Mouse (Mus musculus) neural tube, embryonic 12.5 days (tissue): ENCODE measurements around the gene Ubb. TPM values are rescaled to one million over a fixed set of nuclear protein-coding genes. Genes with fewer than 3 reads are reported as not detected.

Experiments
- ATAC-seq: fragments of 200-750 bp; cut with Nextera tagmentation; 2 replicates; pipeline ENCODE4 v1.8.0; 2017; ENCODE audit warnings: low read depth, mild to moderate bottlenecking, moderate TSS enrichment, moderate library complexity; ENCODE audit not compliant: low FRiP score
- H3K27ac ChIP-seq: fragments of 300-500 bp; sonication (generic); 2 replicates; pipeline ENCODE4 v1.5.1; 2016
- H3K27me3 ChIP-seq: fragments of 300-500 bp; sonication (generic); replicated peaks from 2 replicates; pipeline ENCODE4 v1.6.1; 2016; ENCODE audit warnings: mild to moderate bottlenecking
- H3K36me3 ChIP-seq: fragments of 300-500 bp; sonication (generic); 2 replicates; pipeline ENCODE4 v1.6.1; 2016; ENCODE audit warnings: mild to moderate bottlenecking
- H3K4me1 ChIP-seq: fragments of 300-500 bp; sonication (generic); 2 replicates; pipeline ENCODE4 v1.6.1; 2016
- H3K4me2 ChIP-seq: fragments of 300-500 bp; sonication (generic); replicated peaks from 2 replicates; pipeline ENCODE4 v1.6.1; 2016; ENCODE audit warnings: mild to moderate bottlenecking
- H3K4me3 ChIP-seq: fragments of 300-500 bp; sonication (generic); 2 replicates; pipeline ENCODE4 v1.5.1; 2016
- H3K9ac ChIP-seq: fragments of 300-500 bp; sonication (generic); 2 replicates; pipeline ENCODE4 v1.6.1; 2016; ENCODE audit warnings: mild to moderate bottlenecking
- H3K9me3 ChIP-seq: fragments of 300-500 bp; sonication (generic); 2 replicates; pipeline ENCODE4 v1.6.1; 2016; ENCODE audit warnings: mild to moderate bottlenecking
- WGBS: fragments of 180-500 bp; shearing (Covaris S2); methylation state at CpG from one replicate; pipeline ENCODE4 v1.1.7; 2016; 5-methylcytosine and 5-hydroxymethylcytosine counted together
- polyA plus RNA-seq: library from polyadenylated mRNA; unstranded; fragments of >200 nt; fragmentation: Nextera tagmentation; extraction: Ambion mirVana; gene quantifications from 2 replicates; pipeline ENCODE4 v1.2.1, GENCODE M21; 2016

Ubb gene
- polyA plus RNA-seq, 1 experiment from 2014 or later, result 4,014 TPM

DNA sequence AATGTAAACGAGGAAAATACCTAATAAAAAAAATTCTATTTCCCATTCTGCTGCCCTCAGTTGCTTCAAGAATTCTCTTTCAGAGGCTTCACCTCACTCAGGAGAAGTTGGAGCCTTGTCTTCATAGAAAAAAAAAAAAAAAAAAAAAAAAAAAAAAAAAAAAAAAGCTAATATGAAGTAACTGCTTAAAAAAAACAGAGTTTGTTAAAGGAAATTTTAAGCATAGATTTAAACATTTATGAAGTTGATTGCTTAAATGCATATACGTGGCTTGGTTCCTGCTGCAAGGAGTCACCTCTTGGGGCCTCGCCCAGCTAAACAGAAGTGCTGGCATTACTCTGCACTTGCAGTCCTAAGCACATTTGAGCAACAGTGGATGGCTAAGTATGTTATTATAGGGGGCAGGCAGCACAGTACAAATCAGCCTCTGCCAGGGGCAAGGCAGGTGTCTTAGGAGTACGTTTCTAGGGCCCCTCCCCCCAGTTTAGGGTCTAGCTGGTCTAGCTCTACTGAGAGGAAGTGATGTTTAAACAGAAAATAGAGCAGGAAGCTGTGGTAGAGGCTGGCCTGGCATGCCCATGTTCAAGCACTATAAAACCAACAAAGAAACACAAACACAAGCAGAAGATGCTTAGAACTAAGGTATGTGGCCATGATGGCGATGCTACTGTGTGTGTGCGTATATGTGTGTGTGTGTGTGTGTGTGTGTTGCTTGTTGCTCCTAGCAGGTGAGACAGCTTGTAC is 23.2 kb downstream of the Ubb start, which contains the start of gene Trpv2:
Gene Trpv2 (plus strand): TSS at position 528 of the 744 bp plus-strand sequence.
- peak within 1 kb of the TSS; percentile 99 for H3K4me2 ChIP-seq
- H3K9ac ChIP-seq, result peak within 1 kb of the TSS; percentile 60; the same call in 1 of the 2 replicates
- H3K4me3 ChIP-seq, result peak within 1 kb of the TSS; percentile 49
- no peak for ATAC-seq
- whole genome bisulfite sequencing, result 77% methylated on average over 6 of the region's 6 CpGs
- H3K27me3 ChIP-seq, result peaks cover 9% of the 10 kb centered on the region
- H3K4me1 ChIP-seq, result peaks cover 9% of the 10 kb centered on the region
- no peaks in the 10 kb centered on the region for H3K9me3 ChIP-seq
- H3K27ac ChIP-seq, result no peak within 1 kb of the TSS
- no peaks in the 10 kb centered on the region for H3K36me3 ChIP-seq

- Histone ChIP-seq H3K36me3 (no peaks in the 10 kb centered on the region), H3K27me3 (peaks cover 9% of the 10 kb centered on the region), H3K4me3 (no peak overlapping the region), H3K9ac (no peak overlapping the region), H3K9me3 (no peaks in the 10 kb centered on the region), H3K4me1 (peaks cover 9% of the 10 kb centered on the region), H3K4me2 (no peak overlapping the region), H3K27ac (no peak overlapping the region)
- ATAC-seq, result no peak
- WGBS, result 84% methylated on average over 4 of the region's 4 CpGs
Observed at GRCm38 (mm10) chr11:62574703-62575085, 23.7 kb downstream of the Ubb start.

- WGBS, result 3% methylated on average over 9 of the region's 9 CpGs
- H3K4me1 ChIP-seq, result peaks cover 9% of the 10 kb centered on the region
- H3K27ac ChIP-seq, result no peak overlapping the region
- peak overlapping the region; percentile 60 for H3K9ac ChIP-seq
- peak overlapping the region; percentile 49 for H3K4me3 ChIP-seq
- ATAC-seq, result peak; percentile 78
- H3K36me3 ChIP-seq, result no peaks in the 10 kb centered on the region
- H3K27me3 ChIP-seq, result peaks cover 9% of the 10 kb centered on the region
- peak overlapping the region; percentile 99 for H3K4me2 ChIP-seq
- H3K9me3 ChIP-seq, result no peaks in the 10 kb centered on the region
Observed at GRCm38 (mm10) chr11:62575297-62575658, 24.3 kb downstream of the Ubb start.

GRCm38 (mm10) chr11:62575659-62576438 is 24.9 kb downstream of the Ubb start:
- WGBS, result 5% methylated on average over 27 of the region's 27 CpGs
- H3K27ac ChIP-seq, result no peak overlapping the region
- peak overlapping the region; percentile 60 for H3K9ac ChIP-seq
- no peaks in the 10 kb centered on the region for H3K9me3 ChIP-seq
- peaks cover 9% of the 10 kb centered on the region for H3K4me1 ChIP-seq
- peak overlapping the region; percentile 49 for H3K4me3 ChIP-seq
- H3K36me3 ChIP-seq, result no peaks in the 10 kb centered on the region
- peaks cover 9% of the 10 kb centered on the region for H3K27me3 ChIP-seq
- H3K4me2 ChIP-seq, result peak overlapping the region; percentile 99
- ATAC-seq, result peak; percentile 76

GRCm38 (mm10) chr11:62576530-62577152 is 25.7 kb downstream of the Ubb start:
- H3K4me3 ChIP-seq, result peak overlapping the region; percentile 49
- no peaks in the 10 kb centered on the region for H3K36me3 ChIP-seq
- H3K27me3 ChIP-seq, result peaks cover 9% of the 10 kb centered on the region
- H3K4me1 ChIP-seq, result peaks cover 9% of the 10 kb centered on the region
- no peak for ATAC-seq
- WGBS, result 67% methylated on average over 16 of the region's 16 CpGs
- peak overlapping the region; percentile 60 for H3K9ac ChIP-seq
- peak overlapping the region; percentile 99 for H3K4me2 ChIP-seq
- H3K27ac ChIP-seq, result no peak overlapping the region
- no peaks in the 10 kb centered on the region for H3K9me3 ChIP-seq

DNA sequence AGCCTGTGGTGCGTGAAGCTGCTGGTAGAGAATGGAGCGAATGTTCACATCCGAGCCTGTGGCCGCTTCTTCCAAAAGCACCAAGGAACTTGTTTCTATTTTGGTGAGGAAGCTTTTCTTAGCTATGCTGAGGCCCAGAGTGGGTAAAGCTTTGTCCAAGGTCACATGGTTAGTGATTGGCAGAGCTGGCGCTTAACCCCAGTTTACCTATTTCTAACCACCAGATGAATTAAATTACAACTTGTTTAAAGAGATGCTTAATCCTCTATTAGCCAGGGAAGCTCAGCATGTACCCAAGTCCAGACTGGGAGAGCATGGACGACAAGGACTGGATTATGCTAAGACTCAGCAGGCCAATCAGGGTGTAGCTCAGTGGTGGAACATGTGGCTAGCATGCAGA is 32.1 kb downstream of the Ubb start:
- no peaks in the 10 kb centered on the region for H3K27me3 ChIP-seq
- 0 out of 2 replicates have a peak, but pooled peaks cover 2% of the 10 kb centered on the region for H3K36me3 ChIP-seq
- 75% methylated on average over 6 of the region's 6 CpGs for WGBS
- ATAC-seq, result no peak
- no peak overlapping the region for H3K4me2 ChIP-seq
- H3K9me3 ChIP-seq, result no peaks in the 10 kb centered on the region
- H3K4me1 ChIP-seq, result no peaks in the 10 kb centered on the region
- H3K4me3 ChIP-seq, result no peak overlapping the region
- no peak overlapping the region for H3K9ac ChIP-seq
- H3K27ac ChIP-seq, result no peak overlapping the region

DNA sequence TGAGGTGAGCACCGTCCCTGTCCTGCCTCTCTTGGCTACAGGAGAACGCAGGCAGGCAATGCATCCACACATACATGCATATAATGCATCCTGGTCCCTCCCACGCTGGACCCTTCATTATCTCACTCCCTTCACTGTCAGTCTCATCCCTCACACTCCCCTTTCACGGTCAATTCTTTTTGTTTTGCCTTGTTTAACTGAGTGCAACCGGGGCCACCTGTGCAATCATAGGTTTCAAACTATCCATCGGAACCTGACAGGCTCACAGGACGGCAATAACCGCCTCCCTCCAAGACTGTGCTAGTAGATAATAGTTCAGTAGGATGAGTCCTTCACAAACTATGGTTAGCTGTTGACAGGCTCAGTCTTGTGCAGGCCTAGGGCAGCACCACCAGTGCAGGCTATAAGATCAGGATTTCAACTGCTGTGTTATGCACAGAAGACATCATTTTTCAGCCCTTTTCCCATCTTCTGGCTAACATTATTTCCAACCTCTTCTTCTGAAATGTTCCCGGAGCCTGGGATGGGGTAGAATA is 33.8 kb downstream of the Ubb start:
- H3K4me2 ChIP-seq, result no peak overlapping the region
- no peaks in the 10 kb centered on the region for H3K4me1 ChIP-seq
- no peaks in the 10 kb centered on the region for H3K9me3 ChIP-seq
- no peak overlapping the region for H3K27ac ChIP-seq
- H3K36me3 ChIP-seq, result 0 out of 2 replicates have a peak, but pooled peaks cover 2% of the 10 kb centered on the region
- WGBS, result 80% methylated on average over 9 of the region's 9 CpGs
- ATAC-seq, result no peak
- no peaks in the 10 kb centered on the region for H3K27me3 ChIP-seq
- H3K9ac ChIP-seq, result no peak overlapping the region
- no peak overlapping the region for H3K4me3 ChIP-seq

DNA sequence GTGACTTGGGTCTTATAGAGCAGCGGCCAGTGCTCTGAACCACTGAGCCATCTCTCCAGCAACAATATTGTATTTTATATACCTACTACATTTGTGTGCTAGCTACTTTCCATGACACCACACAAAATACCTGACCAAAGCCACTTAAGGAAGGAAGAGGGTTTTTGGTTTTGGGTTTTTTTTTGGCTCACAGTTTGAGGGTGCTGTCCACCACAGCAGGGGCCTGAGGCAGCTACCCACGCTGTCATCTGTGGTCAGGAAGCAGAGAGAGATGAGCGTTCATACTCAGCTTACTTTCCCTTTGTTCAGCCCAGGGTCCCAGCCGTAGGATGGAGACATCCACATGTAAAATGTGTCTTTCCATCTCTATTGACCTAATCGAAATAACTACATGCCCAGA is 36.1 kb downstream of the Ubb start:
- H3K36me3 ChIP-seq, result 0 out of 2 replicates have a peak, but pooled peaks cover 2% of the 10 kb centered on the region
- no peaks in the 10 kb centered on the region for H3K27me3 ChIP-seq
- ATAC-seq, result no peak
- H3K4me3 ChIP-seq, result no peak overlapping the region
- H3K9me3 ChIP-seq, result no peaks in the 10 kb centered on the region
- H3K27ac ChIP-seq, result no peak overlapping the region
- H3K4me1 ChIP-seq, result no peaks in the 10 kb centered on the region
- H3K4me2 ChIP-seq, result no peak overlapping the region
- H3K9ac ChIP-seq, result no peak overlapping the region
- WGBS, result 85% methylated on average over 5 of the region's 5 CpGs

GRCm38 (mm10) chr11:62589391-62589790 is 38.4 kb downstream of the Ubb start:
- WGBS, result 83% methylated on average over 10 of the region's 10 CpGs
- H3K4me1 ChIP-seq, result no peaks in the 10 kb centered on the region
- no peaks in the 10 kb centered on the region for H3K27me3 ChIP-seq
- H3K9me3 ChIP-seq, result no peaks in the 10 kb centered on the region
- 0 out of 2 replicates have a peak, but pooled peaks cover 2% of the 10 kb centered on the region for H3K36me3 ChIP-seq
- H3K4me3 ChIP-seq, result no peak overlapping the region
- no peak overlapping the region for H3K27ac ChIP-seq
- H3K4me2 ChIP-seq, result no peak overlapping the region
- H3K9ac ChIP-seq, result no peak overlapping the region
- ATAC-seq, result no peak

DNA sequence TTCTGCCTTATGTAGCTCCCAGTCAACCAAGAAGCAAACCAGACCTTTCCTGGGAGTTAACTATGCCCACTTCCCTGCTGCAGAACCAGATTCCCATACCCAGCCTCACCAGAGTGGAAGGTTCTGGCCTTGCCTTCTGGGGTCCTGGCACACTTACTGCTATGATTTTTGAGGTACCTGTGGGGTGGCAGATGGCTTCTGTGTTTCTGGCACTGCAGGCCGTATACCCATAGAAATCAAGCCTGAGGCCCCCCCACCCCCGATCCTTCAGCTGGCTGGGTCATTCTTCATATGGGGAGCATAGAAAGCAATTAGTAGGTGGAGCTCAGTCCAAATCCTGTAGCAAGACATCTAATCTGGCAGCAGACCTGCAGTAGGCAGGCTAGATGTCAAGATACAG is 40.1 kb downstream of the Ubb start:
- no peak for ATAC-seq
- Histone ChIP-seq H3K9ac (no peak overlapping the region), H3K27me3 (no peaks in the 10 kb centered on the region), H3K27ac (no peak overlapping the region), H3K4me3 (no peak overlapping the region), H3K36me3 (0 out of 2 replicates have a peak, but pooled peaks cover 2% of the 10 kb centered on the region), H3K4me1 (no peaks in the 10 kb centered on the region), H3K4me2 (no peak overlapping the region), H3K9me3 (no peaks in the 10 kb centered on the region)
- WGBS, result 92% methylated on average over 2 of the region's 2 CpGs

DNA sequence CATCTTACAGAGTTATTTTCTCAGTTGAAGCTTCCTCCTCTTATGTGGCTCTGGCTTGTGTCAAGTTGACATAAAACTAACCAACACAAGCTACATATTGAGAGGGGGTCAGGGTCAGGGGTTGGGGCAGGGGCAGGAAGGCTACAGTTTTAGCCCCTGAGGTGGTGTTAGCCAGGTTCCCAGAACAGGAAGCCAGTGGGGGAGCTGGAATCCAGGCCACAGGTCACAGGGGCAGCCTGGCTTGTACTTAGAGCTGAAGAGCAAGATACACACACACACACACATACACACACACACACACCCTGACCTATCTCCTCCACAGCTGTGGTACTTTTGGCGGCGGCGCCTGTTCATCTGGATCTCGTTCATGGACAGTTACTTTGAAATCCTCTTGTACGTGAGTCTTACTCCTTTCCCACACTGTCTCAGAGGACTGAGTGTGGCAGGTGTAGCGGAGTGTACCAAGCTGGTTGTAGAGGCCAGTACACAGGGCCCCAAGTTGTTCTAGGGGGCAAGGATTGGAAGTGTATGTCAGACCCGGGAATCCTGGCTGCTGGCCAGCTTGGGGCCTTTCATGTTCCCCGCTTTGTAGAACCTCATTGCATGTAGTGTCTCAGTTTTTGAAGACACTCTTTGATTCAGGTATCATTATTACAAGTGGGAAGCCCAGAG is 41.1 kb downstream of the Ubb start:
- H3K36me3 ChIP-seq, result 0 out of 2 replicates have a peak, but pooled peaks cover 2% of the 10 kb centered on the region
- H3K9ac ChIP-seq, result no peak overlapping the region
- no peaks in the 10 kb centered on the region for H3K27me3 ChIP-seq
- no peak for ATAC-seq
- no peak overlapping the region for H3K27ac ChIP-seq
- H3K4me3 ChIP-seq, result no peak overlapping the region
- H3K9me3 ChIP-seq, result no peaks in the 10 kb centered on the region
- H3K4me1 ChIP-seq, result no peaks in the 10 kb centered on the region
- 84% methylated on average over 8 of the region's 8 CpGs for WGBS
- H3K4me2 ChIP-seq, result no peak overlapping the region
